In the genomic region with DNA sequence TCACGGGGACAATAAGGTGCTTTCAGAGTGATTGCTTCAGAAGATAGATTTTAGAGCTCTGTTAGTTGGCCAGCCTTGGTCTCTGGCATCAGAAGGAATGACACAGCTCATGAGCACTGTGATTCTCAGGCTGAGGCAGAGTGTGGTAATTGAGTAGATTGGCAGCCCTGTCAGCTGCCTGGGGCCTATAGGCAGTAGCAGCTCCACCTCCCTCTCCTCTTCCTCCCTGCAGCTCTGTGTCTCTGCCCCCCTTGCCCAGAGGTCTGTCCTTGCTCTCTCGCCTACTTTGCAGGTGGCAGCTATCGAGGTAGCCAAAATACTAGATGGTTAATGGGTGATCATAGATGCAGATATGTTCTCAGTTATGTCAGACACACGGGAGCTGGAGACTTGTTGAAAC, we compare ENCODE assay signal across 19 mouse cellular contexts.
"Had no signal": no experiment of that assay in that cellular context is flagged by ENCODE, and none has a peak within 500 bp of the region (broad histone marks: within the 10 kb centered on the region; RNA-seq: fewer than 3 reads in every experiment).

No protein-coding gene starts in this region.

- H3K4me3 ChIP-seq: layer of hippocampus, adult 2 months; lung, embryonic 15.5 days; midbrain, embryonic 12.5 days; midbrain, embryonic 15.5 days; neural tube, embryonic 12.5 days; neural tube, embryonic 15.5 days; stomach, embryonic 15.5 days had no signal

- H3K9ac ChIP-seq: liver, embryonic 14.5 days; lung, embryonic 15.5 days; midbrain, embryonic 12.5 days; midbrain, embryonic 15.5 days; neural tube, embryonic 12.5 days; neural tube, embryonic 15.5 days; stomach, embryonic 15.5 days had no signal

- H3K9me3 ChIP-seq: lung, embryonic 15.5 days; midbrain, embryonic 12.5 days; midbrain, embryonic 15.5 days; neural tube, embryonic 12.5 days; neural tube, embryonic 15.5 days; stomach, embryonic 15.5 days had no signal

- ATAC-seq: midbrain, embryonic 15.5 days had no signal

- H3K4me1 ChIP-seq: midbrain, embryonic 12.5 days; neural tube, embryonic 12.5 days; stomach, embryonic 15.5 days had no signal

- H3K27ac ChIP-seq: kidney, postnatal 0 days; layer of hippocampus, adult 2 months; liver, embryonic 14.5 days; lung, embryonic 15.5 days; midbrain, embryonic 12.5 days; midbrain, embryonic 15.5 days; neural tube, embryonic 12.5 days; neural tube, embryonic 15.5 days; stomach, embryonic 15.5 days had no signal

- H3K4me2 ChIP-seq: lung, embryonic 15.5 days; midbrain, embryonic 12.5 days; midbrain, embryonic 15.5 days; neural tube, embryonic 12.5 days; neural tube, embryonic 15.5 days; stomach, embryonic 15.5 days had no signal

- DNase-seq: kidney, adult 2 months; kidney, postnatal 25 days; layer of hippocampus, adult 9-11 months; lung, adult 18-20 months; lung, postnatal 10 days; lung, postnatal 36 days; right cerebral cortex, postnatal 25 days; spleen, adult 18-20 months; thymus, adult 18-20 months; thymus, postnatal 36 days had no signal

- H3K36me3 ChIP-seq: midbrain, embryonic 15.5 days; neural tube, embryonic 15.5 days had no signal

- H3K27me3 ChIP-seq: lung, embryonic 15.5 days; midbrain, embryonic 12.5 days; midbrain, embryonic 15.5 days; neural tube, embryonic 12.5 days; neural tube, embryonic 15.5 days; stomach, embryonic 15.5 days had no signal
